Mouse (Mus musculus) thymus, adult 2 months (tissue): Measurements from ENCODE around the gene Gstm4. TPM values are rescaled to one million over a fixed set of nuclear protein-coding genes. Genes with fewer than 3 reads are reported as not detected.

ENCODE experiments used
- DNase-seq: peaks from one replicate; pipeline ENCODE4 v3.0.0; 2021
- H3K27ac ChIP-seq: fragments of 200-500 bp; 2 replicates; pipeline ENCODE4 v1.5.1; 2012; ENCODE audit warnings: low read length, control low read depth; ENCODE audit not compliant: control insufficient read depth, insufficient read depth
- H3K27me3 ChIP-seq: fragments of 200-500 bp; 2 replicates; pipeline ENCODE4 v1.6.1; 2012; ENCODE audit warnings: mild to moderate bottlenecking, low read length, moderate library complexity, mixed read lengths; ENCODE audit not compliant: control insufficient read depth, insufficient read depth
- H3K36me3 ChIP-seq: fragments of 200-500 bp; 2 replicates; pipeline ENCODE4 v1.6.1; 2012; ENCODE audit warnings: mild to moderate bottlenecking, low read length, moderate library complexity; ENCODE audit not compliant: control insufficient read depth, insufficient read depth
- H3K4me1 ChIP-seq: fragments of 200-500 bp; replicated peaks from 2 replicates; pipeline ENCODE4 v1.6.1; 2012; ENCODE audit warnings: low read length; ENCODE audit not compliant: control insufficient read depth, insufficient read depth
- H3K4me3 ChIP-seq: fragments of 200-500 bp; 2 replicates; pipeline ENCODE4 v1.5.1; 2012; ENCODE audit warnings: mild to moderate bottlenecking, low read length, control low read depth, moderate library complexity; ENCODE audit not compliant: control insufficient read depth, insufficient read depth
- CTCF ChIP-seq: fragments of 200-500 bp; IDR thresholded peaks from 2 replicates; pipeline ENCODE4 v1.5.1; 2012; ENCODE audit warnings: mild to moderate bottlenecking, control low read depth, low read length, moderate library complexity, borderline replicate concordance; ENCODE audit not compliant: control insufficient read depth, poor library complexity, insufficient read depth; ENCODE audit errors: extremely low read depth
- POLR2A ChIP-seq: fragments of 200-500 bp; IDR thresholded peaks from 2 replicates; pipeline ENCODE4 v1.6.1; 2012; ENCODE audit warnings: mild to moderate bottlenecking, low read length, control low read depth, moderate library complexity; ENCODE audit not compliant: control insufficient read depth, poor library complexity, insufficient read depth; ENCODE audit errors: extremely low read depth
- WGBS: fragments of 180-500 bp; shearing (Covaris S2); methylation state at CpG from one replicate; pipeline ENCODE4 v1.1.7; 2018; 5-methylcytosine and 5-hydroxymethylcytosine counted together
- polyA plus RNA-seq: library from polyadenylated mRNA; depleted of rRNA; stranded (reverse); fragments of >200 nt; gene quantifications from 2 replicates; pipeline ENCODE4 v1.2.3, GENCODE M21; 2012

The Gstm4 gene
- polyA plus RNA-seq, 1 experiment = 9.7 TPM

- 7% methylated on average over 13 of the region's 13 CpGs for WGBS
- no peaks in the 10 kb centered on the region for H3K36me3 ChIP-seq
- no peak for DNase-seq
- TF ChIP-seq CTCF = no peak
- no peak for TF ChIP-seq POLR2A
- H3K4me3 ChIP-seq = peak overlapping the region; percentile 51
- H3K4me1 ChIP-seq = peaks cover 17% of the 10 kb centered on the region
- no peaks in the 10 kb centered on the region for H3K27me3 ChIP-seq
- no peak overlapping the region for H3K27ac ChIP-seq
These were observed 40.1 kb upstream of the Gstm4 start for GRCm38 (mm10) chr3:108084767-108085270.

GRCm38 (mm10) chr3:108083904-108084407 lies 39.3 kb upstream of the Gstm4 start:
- Histone ChIP-seq H3K27ac (no peak overlapping the region), H3K4me1 (peaks cover 17% of the 10 kb centered on the region), H3K27me3 (no peaks in the 10 kb centered on the region), H3K36me3 (no peaks in the 10 kb centered on the region; the same call in 1 of the 2 replicates), H3K4me3 (no peak overlapping the region)
- WGBS = 79% methylated on average over 4 of the region's 4 CpGs
- DNase-seq = no peak
- no peak for TF ChIP-seq POLR2A
- TF ChIP-seq CTCF = no peak

- TF ChIP-seq CTCF (no peak), POLR2A (no peak)
- Histone ChIP-seq H3K4me3 (no peak overlapping the region), H3K36me3 (peaks cover 5% of the 10 kb centered on the region), H3K4me1 (peaks cover 17% of the 10 kb centered on the region), H3K27ac (no peak overlapping the region), H3K27me3 (no peaks in the 10 kb centered on the region)
- DNase-seq = no peak
- 53% methylated on average over 2 of the region's 2 CpGs for WGBS
These were observed 38.5 kb upstream of the Gstm4 start for GRCm38 (mm10) chr3:108083161-108083560.

GRCm38 (mm10) chr3:108082251-108082875 lies 37.7 kb upstream of the Gstm4 start:
- DNase-seq = no peak
- H3K36me3 ChIP-seq = peaks cover 5% of the 10 kb centered on the region
- H3K27ac ChIP-seq = no peak overlapping the region
- no peaks in the 10 kb centered on the region for H3K27me3 ChIP-seq
- peaks cover 17% of the 10 kb centered on the region for H3K4me1 ChIP-seq
- no peak overlapping the region for H3K4me3 ChIP-seq
- 94% methylated on average over 1 of the region's 1 CpGs for WGBS
- TF ChIP-seq CTCF = no peak
- no peak for TF ChIP-seq POLR2A

GRCm38 (mm10) chr3:108081681-108082080 lies 37.0 kb upstream of the Gstm4 start:
- no peaks in the 10 kb centered on the region for H3K27me3 ChIP-seq
- WGBS = 96% methylated on average over 4 of the region's 4 CpGs
- TF ChIP-seq POLR2A = no peak
- no peak for TF ChIP-seq CTCF
- peaks cover 5% of the 10 kb centered on the region for H3K36me3 ChIP-seq
- peaks cover 17% of the 10 kb centered on the region for H3K4me1 ChIP-seq
- H3K27ac ChIP-seq = no peak overlapping the region
- no peak for DNase-seq
- no peak overlapping the region for H3K4me3 ChIP-seq

GRCm38 (mm10) chr3:108076836-108077235 lies 32.1 kb upstream of the Gstm4 start:
- peaks cover 10% of the 10 kb centered on the region for H3K36me3 ChIP-seq

More at GRCm38 (mm10) chr3:108076836-108077235, 32.1 kb upstream of the Gstm4 start:
- TF ChIP-seq POLR2A (no peak), CTCF (no peak)
- Histone ChIP-seq H3K27ac (no peak overlapping the region), H3K4me1 (peaks cover 2% of the 10 kb centered on the region; the same call in 1 of the 2 replicates), H3K27me3 (no peaks in the 10 kb centered on the region), H3K4me3 (no peak overlapping the region)
- DNase-seq = no peak
- WGBS = 97% methylated on average over 9 of the region's 9 CpGs
